Mouse (Mus musculus) C2C12 (cell line): ENCODE data around the gene Chp2. TPM values are rescaled to one million over a fixed set of nuclear protein-coding genes. Genes with fewer than 3 reads are reported as not detected.

Experiments used
- H3K27me3 ChIP-seq: one replicate; pipeline ENCODE4 v1.6.1; 2011; ENCODE audit not compliant: control insufficient read depth, insufficient read depth, insufficient read length
- H3K36me3 ChIP-seq: one replicate; pipeline ENCODE4 v1.6.1; 2011; ENCODE audit not compliant: control insufficient read depth, insufficient read depth
- H3K4me3 ChIP-seq: one replicate; pipeline ENCODE4 v1.5.1; 2011; ENCODE audit warnings: mild to moderate bottlenecking, control low read depth; ENCODE audit not compliant: poor library complexity, insufficient read depth, severe bottlenecking
- H3K79me2 ChIP-seq: one replicate; pipeline ENCODE4 v1.6.1; 2011; ENCODE audit not compliant: control insufficient read depth, insufficient read depth
- H3K79me3 ChIP-seq: one replicate; pipeline ENCODE4 v1.6.1; 2011; ENCODE audit warnings: low read depth, control low read depth
- H3ac ChIP-seq: one replicate; pipeline ENCODE3; 2011; ENCODE audit warnings: low read depth; ENCODE audit not compliant: control insufficient read depth, insufficient read length
- CEBPB ChIP-seq: IDR thresholded peaks from one replicate; pipeline ENCODE4 v1.6.1; 2011; ENCODE audit warnings: low read depth, mild to moderate bottlenecking, control low read depth, moderate library complexity
- CTCF ChIP-seq: IDR thresholded peaks from one replicate; pipeline ENCODE4 v1.5.1; 2011; ENCODE audit not compliant: control insufficient read depth, insufficient read depth, insufficient read length
- FOSL1 ChIP-seq: IDR thresholded peaks from one replicate; pipeline ENCODE4 v1.8.0; 2011; ENCODE audit warnings: mild to moderate bottlenecking, low read length; ENCODE audit not compliant: poor library complexity, insufficient read depth, severe bottlenecking
- MAX ChIP-seq: IDR thresholded peaks from one replicate; pipeline ENCODE4 v1.6.1; 2011; ENCODE audit warnings: mild to moderate bottlenecking, control low read depth
- MYOD1 ChIP-seq: IDR thresholded peaks from one replicate; pipeline ENCODE4 v1.6.1; 2011; ENCODE audit warnings: low read depth; ENCODE audit not compliant: control insufficient read depth, insufficient read length
- MYOG ChIP-seq: IDR thresholded peaks from one replicate; pipeline ENCODE4 v1.6.1; 2011; ENCODE audit not compliant: control insufficient read depth, insufficient read length; ENCODE audit errors: extremely low read depth
- USF1 ChIP-seq: IDR thresholded peaks from one replicate; pipeline ENCODE4 v1.6.1; 2011; ENCODE audit warnings: low read depth, mild to moderate bottlenecking, control low read depth, moderate library complexity
- polyA plus RNA-seq: library from polyadenylated mRNA; unstranded; fragments of >200 nt; fragmentation: generic; extraction: Trizol; gene quantifications from one replicate; pipeline ENCODE4 v1.2.1, GENCODE M21; 2012; ENCODE audit warnings: missing spikeins

Gene Chp2
- polyA plus RNA-seq, 1 experiment: not detected

DNA sequence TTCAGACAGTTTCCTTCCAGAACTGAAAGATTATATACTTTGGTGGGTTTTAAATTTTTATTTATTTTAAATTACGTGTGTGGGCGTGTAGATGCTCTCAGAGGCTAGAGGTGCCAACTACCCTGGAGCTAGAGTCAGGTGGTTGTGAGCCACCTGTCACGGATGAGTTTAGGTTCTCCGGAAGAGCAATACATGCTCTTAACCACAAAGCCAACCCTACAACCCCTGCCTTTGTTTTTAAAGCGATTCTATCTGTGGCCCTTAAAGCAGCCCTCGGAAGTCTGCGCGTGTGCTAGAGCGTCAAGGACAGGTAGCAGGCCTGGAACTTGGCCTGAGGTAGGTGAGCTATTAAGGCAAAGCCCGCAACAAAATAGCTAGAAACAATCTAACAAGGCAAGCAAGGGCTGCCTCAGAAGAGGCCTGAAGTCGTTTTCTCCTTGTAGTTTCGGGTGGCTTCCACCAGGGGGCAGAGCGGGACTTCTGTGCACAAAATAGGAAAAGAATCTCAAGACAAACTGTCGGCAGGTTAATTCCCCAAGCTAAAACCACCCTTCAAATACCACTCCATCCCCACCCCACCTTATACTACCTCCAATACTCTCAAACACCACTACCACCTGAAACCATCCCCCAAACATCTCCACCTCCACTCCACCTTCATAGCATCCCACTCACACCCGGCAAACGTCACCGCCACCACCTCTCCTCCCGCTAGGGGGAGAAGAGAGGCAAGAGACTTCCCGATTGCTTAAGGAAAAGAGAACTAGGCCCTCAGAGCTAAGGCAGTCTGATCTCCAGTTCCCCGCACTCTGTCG lies 32.1 kb downstream of the Chp2 start:
- Histone ChIP-seq H3K79me2 (no peaks in the 10 kb centered on the region), H3K79me3 (no peaks in the 10 kb centered on the region), H3K4me3 (no peak overlapping the region), H3K36me3 (no peaks in the 10 kb centered on the region), H3ac (no peak overlapping the region), H3K27me3 (peaks cover 7% of the 10 kb centered on the region)
- TF ChIP-seq CTCF (peak; percentile 27), MYOG (no peak)

DNA sequence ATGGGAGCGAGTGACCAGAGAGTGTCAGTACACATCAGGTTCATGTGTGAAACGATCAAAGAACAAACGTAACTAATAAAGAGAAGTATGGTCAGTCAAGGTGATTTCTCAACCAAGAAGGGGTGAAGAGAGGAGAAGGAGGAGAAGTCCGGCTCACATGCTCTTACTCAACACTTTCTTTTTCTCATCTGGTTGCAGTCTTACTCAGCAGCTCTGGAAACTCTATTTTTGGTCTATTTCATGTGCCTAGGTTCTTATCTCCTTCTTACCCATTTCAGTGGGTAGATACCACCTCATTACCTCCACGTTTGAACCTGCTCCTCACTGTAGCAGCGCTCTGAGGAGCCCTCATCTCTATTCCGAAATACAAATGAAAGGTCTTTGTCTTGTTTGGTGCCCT lies 37.4 kb downstream of the Chp2 start:
- no peak overlapping the region for H3ac ChIP-seq
- H3K79me2 ChIP-seq: no peaks in the 10 kb centered on the region
- H3K36me3 ChIP-seq: no peaks in the 10 kb centered on the region
- H3K79me3 ChIP-seq: no peaks in the 10 kb centered on the region
- H3K27me3 ChIP-seq: no peaks in the 10 kb centered on the region
- no peak for TF ChIP-seq CEBPB
- no peak for TF ChIP-seq FOSL1
- TF ChIP-seq MAX: no peak
- TF ChIP-seq MYOD1: no peak
- TF ChIP-seq CTCF: no peak
- no peak for TF ChIP-seq MYOG
- TF ChIP-seq USF1: no peak
- no peak overlapping the region for H3K4me3 ChIP-seq

DNA sequence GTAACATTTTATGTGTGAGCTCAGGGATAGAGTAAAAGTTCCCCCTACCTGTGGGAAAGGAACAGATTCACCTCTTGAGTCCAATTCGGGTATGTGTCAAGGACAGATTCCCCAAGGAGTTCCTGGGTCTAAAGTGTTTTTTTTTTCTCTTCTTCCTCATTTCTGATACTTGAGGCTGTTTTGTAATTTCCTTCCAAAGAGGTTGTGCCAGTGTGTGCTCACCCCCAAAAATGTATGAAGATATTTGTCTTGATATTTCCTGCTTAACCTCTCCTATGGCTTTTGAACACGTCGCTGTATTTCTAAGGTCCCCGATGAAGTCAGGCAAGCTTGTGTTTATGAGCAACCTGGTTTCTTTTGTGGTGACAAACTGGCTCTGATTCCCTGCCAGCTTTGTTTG lies 39.2 kb downstream of the Chp2 start:
- Histone ChIP-seq H3K4me3 (no peak overlapping the region), H3K36me3 (no peaks in the 10 kb centered on the region)

DNA sequence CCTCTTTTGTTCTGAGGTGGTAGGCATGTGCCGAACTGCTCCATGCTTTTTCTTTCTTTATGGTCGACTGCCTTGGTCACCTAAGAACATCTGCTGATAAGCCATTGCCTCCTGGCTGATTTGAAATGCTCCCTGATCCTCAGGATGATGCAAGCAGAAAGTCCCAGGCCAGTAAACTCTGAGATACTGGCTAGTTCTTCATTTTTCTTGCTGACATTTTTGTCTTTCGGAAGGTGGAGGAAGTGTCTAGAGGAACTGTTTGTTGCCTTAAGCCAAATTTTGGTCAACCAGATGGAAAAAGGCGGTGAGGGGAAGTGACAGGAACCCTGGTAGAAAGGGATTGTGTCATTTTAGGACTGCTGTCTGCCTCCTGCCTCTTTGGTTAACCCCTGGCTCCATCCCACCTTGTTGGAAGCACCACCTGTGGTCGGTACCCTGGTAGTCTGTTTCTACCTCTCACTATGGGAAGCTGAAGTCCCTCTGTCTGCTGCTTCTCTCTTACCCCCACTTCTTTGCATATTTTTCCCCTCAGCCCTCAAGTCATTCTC lies 40.8 kb downstream of the Chp2 start:
- H3K4me3 ChIP-seq: no peak overlapping the region
- H3K36me3 ChIP-seq: no peaks in the 10 kb centered on the region
- H3ac ChIP-seq: no peak overlapping the region
- H3K79me3 ChIP-seq: no peaks in the 10 kb centered on the region
- no peaks in the 10 kb centered on the region for H3K79me2 ChIP-seq
- TF ChIP-seq USF1 (no peak), FOSL1 (no peak), CEBPB (no peak), CTCF (no peak), MYOG (no peak), MAX (no peak), MYOD1 (no peak)
- no peaks in the 10 kb centered on the region for H3K27me3 ChIP-seq

More for the DNA sequence above, 39.2 kb downstream of the Chp2 start:
- Histone ChIP-seq H3ac (no peak overlapping the region), H3K79me2 (no peaks in the 10 kb centered on the region), H3K27me3 (no peaks in the 10 kb centered on the region), H3K79me3 (no peaks in the 10 kb centered on the region)
- no peak for TF ChIP-seq MAX
- no peak for TF ChIP-seq FOSL1
- TF ChIP-seq USF1: no peak
- TF ChIP-seq CTCF: no peak
- no peak for TF ChIP-seq MYOG
- no peak for TF ChIP-seq CEBPB
- TF ChIP-seq MYOD1: no peak

DNA sequence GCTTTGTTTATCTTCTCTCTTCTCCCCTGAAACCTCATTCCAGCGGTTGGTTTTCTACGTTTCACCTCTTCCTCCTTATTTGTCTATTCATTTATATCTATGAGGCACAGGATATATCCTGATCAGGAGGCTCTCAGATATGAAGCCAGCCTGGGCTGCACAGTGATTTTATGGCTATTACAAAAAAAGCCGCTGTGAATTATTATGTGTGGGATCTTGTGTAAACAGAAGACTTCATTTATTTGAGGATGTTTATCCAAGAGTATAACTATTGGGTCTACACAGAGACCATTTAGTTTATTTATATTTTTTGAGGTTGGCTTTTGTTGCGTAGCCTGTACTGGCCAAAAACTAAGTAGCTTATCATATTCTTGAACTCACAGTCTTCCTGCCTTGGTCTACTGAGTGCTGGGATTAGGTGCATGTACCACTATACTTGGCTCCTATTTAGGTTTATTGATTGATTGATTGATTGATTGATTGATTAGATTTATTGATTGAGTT lies 49.7 kb downstream of the Chp2 start:
- no peak overlapping the region for H3K4me3 ChIP-seq
- no peaks in the 10 kb centered on the region for H3K79me2 ChIP-seq
- H3K36me3 ChIP-seq: no peaks in the 10 kb centered on the region
- TF ChIP-seq MYOG: no peak
- TF ChIP-seq MAX: no peak
- no peak for TF ChIP-seq CTCF
- no peak for TF ChIP-seq FOSL1
- TF ChIP-seq MYOD1: no peak
- TF ChIP-seq CEBPB: no peak
- no peak for TF ChIP-seq USF1
- no peaks in the 10 kb centered on the region for H3K27me3 ChIP-seq
- no peak overlapping the region for H3ac ChIP-seq
- no peaks in the 10 kb centered on the region for H3K79me3 ChIP-seq

DNA sequence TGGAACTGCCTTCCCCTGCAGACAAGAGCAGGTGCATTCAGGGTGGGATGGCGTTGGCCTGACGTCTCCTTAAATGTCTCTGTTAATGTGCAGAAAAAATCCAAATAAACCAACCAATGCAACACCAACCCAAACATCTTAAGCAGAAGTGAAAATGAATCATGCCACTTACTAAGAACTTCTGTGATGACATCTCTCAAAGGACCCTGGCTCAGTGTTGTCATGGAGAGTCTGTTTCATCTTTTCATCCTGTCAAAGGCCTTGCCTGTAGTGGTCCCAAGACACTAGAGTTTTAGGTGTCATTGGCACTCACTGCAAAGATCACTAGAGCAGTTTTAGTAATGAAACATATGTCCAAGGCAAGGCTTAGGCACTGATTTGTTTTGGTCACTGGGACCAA lies 53.0 kb downstream of the Chp2 start:
- no peak overlapping the region for H3K4me3 ChIP-seq

More for the DNA sequence above, 53.0 kb downstream of the Chp2 start:
- no peaks in the 10 kb centered on the region for H3K79me2 ChIP-seq
- H3K27me3 ChIP-seq: no peaks in the 10 kb centered on the region
- H3K36me3 ChIP-seq: no peaks in the 10 kb centered on the region
- no peak for TF ChIP-seq MYOD1
- no peak for TF ChIP-seq CTCF
- no peak for TF ChIP-seq MYOG
- no peak for TF ChIP-seq CEBPB
- TF ChIP-seq MAX: no peak
- no peak for TF ChIP-seq FOSL1
- no peak for TF ChIP-seq USF1
- H3K79me3 ChIP-seq: no peaks in the 10 kb centered on the region
- H3ac ChIP-seq: no peak overlapping the region

Other genes starting within 250 kb of the Chp2 start
- gene Cog7, start 237.8 kb upstream of the Chp2 start, polyA plus RNA-seq: 14.0 TPM
- gene Gga2, start 198.3 kb upstream of the Chp2 start, polyA plus RNA-seq: 86.2 TPM
- 28.4 TPM for gene Ubfd1, start 152.3 kb upstream of the Chp2 start, polyA plus RNA-seq
- gene Ears2, start 152.2 kb upstream of the Chp2 start, polyA plus RNA-seq: 11.0 TPM
- 813 TPM for gene Ndufab1, start 117.6 kb upstream of the Chp2 start, polyA plus RNA-seq
- gene Palb2, start 86.5 kb upstream of the Chp2 start, polyA plus RNA-seq: 2.8 TPM
- gene Dctn5, start 86.5 kb upstream of the Chp2 start, polyA plus RNA-seq: 59.1 TPM
- 161 TPM for gene Plk1, start 60.1 kb upstream of the Chp2 start, polyA plus RNA-seq
- not detected for gene Ern2, start 33.3 kb upstream of the Chp2 start, polyA plus RNA-seq
- 17.8 TPM for gene Prkcb, start 69.3 kb downstream of the Chp2 start, polyA plus RNA-seq